Mouse (Mus musculus) kidney, adult 2 months (tissue): ENCODE data around the gene Rab30. TPM values are rescaled to one million over a fixed set of nuclear protein-coding genes. Genes with fewer than 3 reads are reported as not detected.

ENCODE experiments used
- DNase-seq: peaks from one replicate; pipeline ENCODE4 v3.0.0; 2021
- H3K27ac ChIP-seq: fragments of 200-500 bp; 2 replicates; pipeline ENCODE4 v1.5.1; 2012; ENCODE audit warnings: low read depth, low read length, control low read depth, inconsistent platforms; ENCODE audit not compliant: insufficient read depth
- H3K27me3 ChIP-seq: fragments of 200-500 bp; replicated peaks from 2 replicates; pipeline ENCODE4 v1.6.1; 2012; ENCODE audit warnings: mild to moderate bottlenecking, moderate library complexity, low read length, inconsistent platforms; ENCODE audit not compliant: control insufficient read depth, insufficient read depth
- H3K36me3 ChIP-seq: fragments of 200-500 bp; 2 replicates; pipeline ENCODE4 v1.6.1; 2012; ENCODE audit warnings: mild to moderate bottlenecking, moderate library complexity, low read length, inconsistent platforms; ENCODE audit not compliant: control insufficient read depth, insufficient read depth
- H3K4me1 ChIP-seq: fragments of 200-500 bp; 2 replicates; pipeline ENCODE4 v1.6.1; 2011; ENCODE audit warnings: low read length; ENCODE audit not compliant: control insufficient read depth, insufficient read depth
- H3K4me3 ChIP-seq: fragments of 200-500 bp; 2 replicates; pipeline ENCODE4 v1.5.1; 2011; ENCODE audit warnings: mild to moderate bottlenecking, low read depth, low read length, control low read depth; ENCODE audit not compliant: insufficient read depth
- CTCF ChIP-seq: fragments of 200-500 bp; conservative IDR thresholded peaks from 2 replicates; pipeline ENCODE4 v1.5.1; 2011; ENCODE audit warnings: low read depth, mild to moderate bottlenecking, control low read depth, low read length, moderate library complexity, mixed read lengths; ENCODE audit not compliant: insufficient read depth, insufficient read length
- POLR2A ChIP-seq: fragments of 200-500 bp; IDR thresholded peaks from one replicate; pipeline ENCODE4 v1.6.1; 2011; ENCODE audit warnings: low read depth, low read length, control low read depth
- WGBS: fragments of 180-500 bp; shearing (Covaris S2); methylation state at CpG from one replicate; pipeline ENCODE4 v1.1.7; 2018; 5-methylcytosine and 5-hydroxymethylcytosine counted together
- polyA plus RNA-seq: library from polyadenylated mRNA; depleted of rRNA; stranded (reverse); fragments of >200 nt; gene quantifications from 2 replicates; pipeline ENCODE4 v1.2.3, GENCODE M21; 2012; rRNA removed

Gene Rab30
- 1.0 and 1.3 TPM in 2 replicates for polyA plus RNA-seq

- no peaks in the 10 kb centered on the region for H3K27me3 ChIP-seq
- DNase-seq: peak; percentile 99
- H3K4me3 ChIP-seq: peak within 1 kb of the TSS; percentile 76
- WGBS: under 1% methylated on average over 38 of the region's 38 CpGs
- H3K4me1 ChIP-seq: peaks cover 5% of the 10 kb centered on the region; the same call in 1 of the 2 replicates
- peaks cover 4% of the 10 kb centered on the region for H3K36me3 ChIP-seq
- TF ChIP-seq CTCF (no peak), POLR2A (peak; percentile 82)
- H3K27ac ChIP-seq: peak within 1 kb of the TSS; percentile 89
Observed at GRCm38 (mm10) chr7:92741152-92741860, at the start of gene Rab30. Rab30 (plus strand) TSS chr7:92741603.

DNA sequence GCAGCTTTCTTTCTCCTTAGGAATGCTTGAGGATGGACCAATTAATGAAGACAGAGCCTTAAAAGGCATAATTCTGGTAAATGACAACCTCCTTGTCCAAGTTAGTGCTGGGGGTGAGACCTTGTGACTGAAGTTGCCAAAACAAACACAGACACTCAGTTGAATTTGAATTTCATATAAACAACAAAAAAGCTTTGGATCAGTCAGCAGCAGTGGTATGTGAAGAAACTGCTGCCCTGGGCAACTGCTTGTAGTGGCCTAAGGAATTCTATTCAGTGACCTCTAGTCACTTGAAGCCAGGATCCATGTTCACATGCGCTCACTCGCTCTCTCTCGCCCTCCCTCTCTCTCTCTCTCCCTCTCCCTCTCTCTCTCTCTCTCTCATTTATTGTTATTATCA is 45.0 kb upstream of the Rab30 start:
- Histone ChIP-seq H3K4me1 (no peaks in the 10 kb centered on the region), H3K27ac (no peak overlapping the region), H3K27me3 (no peaks in the 10 kb centered on the region), H3K36me3 (no peaks in the 10 kb centered on the region), H3K4me3 (no peak overlapping the region)
- WGBS: 83% methylated on average over 3 of the region's 3 CpGs
- TF ChIP-seq CTCF (no peak), POLR2A (no peak)
- DNase-seq: peak; percentile 44

DNA sequence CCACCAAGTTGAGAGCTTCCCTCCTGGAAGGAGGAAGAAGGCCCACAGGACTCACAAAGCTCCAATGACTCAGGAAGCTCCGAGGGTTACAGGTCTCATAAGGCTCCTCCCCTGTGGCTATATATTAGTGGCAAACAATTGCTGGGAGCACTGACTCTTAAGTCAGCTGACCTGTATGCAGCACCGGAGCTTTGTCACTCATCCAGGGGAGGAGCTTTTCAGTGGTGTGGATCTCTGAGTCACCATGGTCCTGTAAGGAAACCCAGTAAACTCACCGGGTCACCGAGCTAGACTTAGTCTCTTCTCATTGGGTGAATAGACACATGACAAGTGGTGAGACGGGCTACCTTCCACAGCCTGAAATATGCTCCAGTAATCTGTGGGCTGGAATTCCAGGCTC is 42.6 kb upstream of the Rab30 start:
- 45% methylated on average over 5 of the region's 5 CpGs for WGBS
- Histone ChIP-seq H3K27ac (no peak overlapping the region), H3K27me3 (no peaks in the 10 kb centered on the region), H3K4me1 (no peaks in the 10 kb centered on the region), H3K36me3 (no peaks in the 10 kb centered on the region), H3K4me3 (no peak overlapping the region)
- DNase-seq: no peak
- no peak for TF ChIP-seq CTCF

GRCm38 (mm10) chr7:92703661-92704060 is 37.7 kb upstream of the Rab30 start:
- TF ChIP-seq CTCF: no peak
- no peak for TF ChIP-seq POLR2A
- Histone ChIP-seq H3K27ac (no peak overlapping the region), H3K4me1 (no peaks in the 10 kb centered on the region), H3K36me3 (no peaks in the 10 kb centered on the region), H3K4me3 (no peak overlapping the region), H3K27me3 (no peaks in the 10 kb centered on the region)
- 83% methylated on average over 1 of the region's 1 CpGs for WGBS
- DNase-seq: no peak

GRCm38 (mm10) chr7:92705534-92705933 is 35.9 kb upstream of the Rab30 start:
- no peaks in the 10 kb centered on the region for H3K36me3 ChIP-seq
- no peak for TF ChIP-seq POLR2A
- no peak for TF ChIP-seq CTCF
- no peaks in the 10 kb centered on the region for H3K27me3 ChIP-seq
- H3K27ac ChIP-seq: no peak overlapping the region
- no peak overlapping the region for H3K4me3 ChIP-seq
- WGBS: 72% methylated on average over 2 of the region's 2 CpGs
- no peaks in the 10 kb centered on the region for H3K4me1 ChIP-seq
- no peak for DNase-seq

DNA sequence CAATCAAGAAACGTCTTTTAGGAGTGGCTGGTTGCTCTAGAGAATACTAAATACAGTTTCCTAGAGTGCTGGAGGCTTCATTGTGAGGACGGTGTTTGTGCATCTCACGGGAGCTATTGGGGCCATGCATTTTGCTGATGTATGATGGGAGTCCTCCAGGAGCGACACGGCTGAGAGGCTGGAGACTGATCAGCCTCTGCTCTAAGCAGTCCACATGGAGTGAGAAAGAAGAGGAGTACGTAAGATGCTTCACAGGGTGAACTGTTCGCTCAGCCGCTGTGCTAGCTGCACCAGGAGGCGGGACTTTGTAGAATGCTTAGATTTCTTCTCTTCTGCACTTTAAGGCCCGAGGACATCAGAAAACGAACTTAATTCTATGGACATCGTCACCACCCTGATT is 34.7 kb upstream of the Rab30 start:
- no peaks in the 10 kb centered on the region for H3K27me3 ChIP-seq
- H3K4me1 ChIP-seq: no peaks in the 10 kb centered on the region
- TF ChIP-seq POLR2A: no peak
- no peak overlapping the region for H3K4me3 ChIP-seq
- H3K27ac ChIP-seq: no peak overlapping the region
- 67% methylated on average over 12 of the region's 12 CpGs for WGBS
- no peak for DNase-seq
- H3K36me3 ChIP-seq: no peaks in the 10 kb centered on the region

DNA sequence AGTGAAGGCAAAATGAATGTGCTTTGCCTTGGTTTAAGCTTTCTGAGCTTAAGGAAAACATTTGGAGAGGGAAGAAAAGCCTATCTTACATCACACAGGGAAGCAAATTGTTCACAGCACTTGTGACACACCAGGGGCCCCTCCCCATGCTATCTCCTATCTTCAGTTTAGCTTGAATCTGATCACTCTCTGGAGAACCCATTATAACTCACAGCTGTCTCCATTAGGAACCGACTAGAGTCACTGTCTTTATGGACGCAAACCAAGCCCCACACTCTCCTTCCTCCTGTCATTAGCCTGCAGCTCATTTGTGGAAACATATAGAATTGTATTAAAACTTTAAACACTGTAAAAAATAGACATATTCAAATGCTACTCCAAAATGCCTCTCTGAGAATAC is 31.8 kb upstream of the Rab30 start:
- Histone ChIP-seq H3K4me3 (no peak overlapping the region), H3K36me3 (no peaks in the 10 kb centered on the region), H3K27me3 (no peaks in the 10 kb centered on the region), H3K4me1 (no peaks in the 10 kb centered on the region), H3K27ac (no peak overlapping the region)
- no peak for DNase-seq
- 44% methylated on average over 2 of the region's 2 CpGs for WGBS
- TF ChIP-seq POLR2A: no peak
- TF ChIP-seq CTCF: no peak
